Comparison of ENCODE assay signal across 13 mouse cellular contexts in genomic region chr3:53289589-53290219, GRCm38 (mm10).
DNase-seq lines count a peak whose midpoint lies in the region; ATAC-seq lines count a peak whose summit lies in the region.
"Had no signal": no experiment of that assay in that cellular context is flagged by ENCODE, and none has a peak within 500 bp of the region (broad histone marks: within the 10 kb centered on the region; RNA-seq: fewer than 3 reads in every experiment).

No protein-coding gene starts in this region.

- H3K4me2 ChIP-seq in heart, embryonic 11.5 days, result no peak overlapping the region
- H3K4me2 ChIP-seq in limb, embryonic 15.5 days, result no peak overlapping the region

- H3K4me1 ChIP-seq in heart, embryonic 11.5 days (ENCODE audit: control insufficient read depth, insufficient read depth, low read length), result no peaks in the 10 kb centered on the region
- H3K4me1 ChIP-seq in brown adipose tissue, adult 24 weeks (ENCODE audit: control insufficient read depth, insufficient read depth, insufficient read length, low read length), result no peaks in the 10 kb centered on the region
- H3K4me1 ChIP-seq in limb, embryonic 15.5 days, result peaks cover 9% of the 10 kb centered on the region

- no peaks in the 10 kb centered on the region for H3K27me3 ChIP-seq in heart, embryonic 11.5 days (ENCODE audit: control insufficient read depth, insufficient read depth, low read length)
- H3K27me3 ChIP-seq in limb, embryonic 15.5 days, result no peaks in the 10 kb centered on the region

- no peaks in the 10 kb centered on the region for H3K9me3 ChIP-seq in heart, embryonic 11.5 days (replicated peaks; ENCODE audit: control insufficient read depth, low read length)
- no peaks in the 10 kb centered on the region for H3K9me3 ChIP-seq in limb, embryonic 15.5 days

- no peak overlapping the region for H3K9ac ChIP-seq in heart, embryonic 11.5 days (ENCODE audit: low read depth, low read length)
- no peak overlapping the region for H3K9ac ChIP-seq in limb, embryonic 15.5 days
- H3K9ac ChIP-seq: liver, embryonic 14.5 days had no signal

- no peak for ATAC-seq in heart, embryonic 11.5 days (replicated peaks; ENCODE audit: insufficient number of reproducible peaks, low FRiP score, low TSS enrichment)
- no peak for ATAC-seq in limb, embryonic 15.5 days (ENCODE audit: insufficient number of reproducible peaks, low FRiP score, low TSS enrichment, low read depth)

- H3K4me3 ChIP-seq in heart, embryonic 11.5 days (ENCODE audit: low read depth, low read length), result no peak overlapping the region
- 0 out of 2 replicates have a peak overlapping the region, but pooled peaks have one; percentile 10 for H3K4me3 ChIP-seq in brown adipose tissue, adult 24 weeks (ENCODE audit: insufficient read depth, low read depth, low read length)
- no peak overlapping the region for H3K4me3 ChIP-seq in limb, embryonic 15.5 days
- H3K4me3 ChIP-seq: erythroblast, embryonic 14.5 days had no signal

- H3K36me3 ChIP-seq in heart, embryonic 11.5 days (ENCODE audit: control insufficient read depth, insufficient read depth, low read length), result no peaks in the 10 kb centered on the region
- H3K36me3 ChIP-seq in limb, embryonic 15.5 days, result no peaks in the 10 kb centered on the region
- H3K36me3 ChIP-seq: G1E had no signal

- peak; percentile 66 for DNase-seq in heart, adult 11 months
- peak; percentile 7 to 34 for DNase-seq in left cerebral cortex, adult 18-20 months (ENCODE audit: low spot score in 2 of 2)
- DNase-seq in left cerebral cortex, adult 11 months (ENCODE audit: low spot score), result no peak
- DNase-seq in Muller cell, postnatal 12 days (ENCODE audit: inconsistent ontology term), result no peak
- DNase-seq in thymus, postnatal 36 days, result no peak
- DNase-seq: cerebellum, adult 8-10 months had no signal

- WGBS in heart, embryonic 11.5 days (ENCODE audit: insufficient replicate concordance), result 84% methylated on average over 14 of the region's 14 CpGs
- WGBS in limb, embryonic 15.5 days, result 52% methylated on average over 14 of the region's 14 CpGs

- H3K27ac ChIP-seq in heart, embryonic 11.5 days (ENCODE audit: low read depth, low read length), result no peak overlapping the region
- H3K27ac ChIP-seq in brown adipose tissue, adult 24 weeks (replicated peaks; ENCODE audit: low read depth, low read length), result peak overlapping the region; percentile 62
- H3K27ac ChIP-seq in limb, embryonic 15.5 days, result peak overlapping the region; percentile 4; the same call in 1 of the 2 replicates
- H3K27ac ChIP-seq: liver, embryonic 14.5 days; macrophage had no signal

Comparison
In these comparisons a context has a peak if more than half of its experiments do, and no peak if none do; other contexts are left out.
1. DNase-seq: peak in heart, adult 11 months (single experiment) and left cerebral cortex, adult 18-20 months (2 of 2); none in left cerebral cortex, adult 11 months (single experiment), Muller cell, postnatal 12 days (single experiment) and thymus, postnatal 36 days (0 of 2).